Mouse (Mus musculus): Measurements from ENCODE around the gene Stard3nl. TPM values are rescaled to one million over a fixed set of nuclear protein-coding genes. Genes with fewer than 3 reads are reported as not detected.

Stard3nl gene
- 65.7 and 72.4 TPM in 2 replicates for polyA plus RNA-seq (2015; fragmentation: Nextera tagmentation; extraction: Ambion mirVana)

GRCm38 (mm10) chr13:19395688-19396354 lies at the start of gene Stard3nl:
TSS of gene Stard3nl (minus strand) at chr13:19395795.
- Histone ChIP-seq H3K9ac (ENCODE audit: low read length) (peak within 1 kb of the TSS; percentile 96), H3K27me3 (ENCODE audit: control insufficient read depth, insufficient read depth, low read length) (no peaks in the 10 kb centered on the region), H3K4me1 (ENCODE audit: control insufficient read depth, insufficient read depth, low read length) (peaks cover 20% of the 10 kb centered on the region), H3K36me3 (ENCODE audit: control insufficient read depth, insufficient read depth) (no peaks in the 10 kb centered on the region), H3K27ac (ENCODE audit: low read length) (peak within 1 kb of the TSS; percentile 93), H3K4me2 (ENCODE audit: low read depth, low read length) (peak within 1 kb of the TSS; percentile 78), H3K9me3 (replicated peaks; ENCODE audit: control insufficient read depth, low read length) (no peaks in the 10 kb centered on the region), H3K4me3 (ENCODE audit: low read length) (peak within 1 kb of the TSS; percentile 97)
- peak; percentile 99 for ATAC-seq (replicated peaks; ENCODE audit: extremely low read depth, insufficient read depth, low FRiP score)
- under 1% methylated on average over 37 of the region's 37 CpGs for WGBS

- H3K27me3 ChIP-seq (ENCODE audit: control insufficient read depth, insufficient read depth, low read length): no peaks in the 10 kb centered on the region
- no peak overlapping the region for H3K4me3 ChIP-seq (ENCODE audit: low read length)
- ATAC-seq (replicated peaks; ENCODE audit: extremely low read depth, insufficient read depth, low FRiP score): no peak
- no peaks in the 10 kb centered on the region for H3K36me3 ChIP-seq (ENCODE audit: control insufficient read depth, insufficient read depth)
- H3K9ac ChIP-seq (ENCODE audit: low read length): no peak overlapping the region
- no peak overlapping the region for H3K27ac ChIP-seq (ENCODE audit: low read length)
- WGBS: 71% methylated on average over 10 of the region's 10 CpGs
- H3K4me2 ChIP-seq (ENCODE audit: low read depth, low read length): no peak overlapping the region
- H3K4me1 ChIP-seq (ENCODE audit: control insufficient read depth, insufficient read depth, low read length): no peaks in the 10 kb centered on the region
- H3K9me3 ChIP-seq (replicated peaks; ENCODE audit: control insufficient read depth, low read length): no peaks in the 10 kb centered on the region
Measured at GRCm38 (mm10) chr13:19438040-19438439, 42.4 kb upstream of the Stard3nl start.

GRCm38 (mm10) chr13:19429812-19430370 lies 34.3 kb upstream of the Stard3nl start:
- H3K4me3 ChIP-seq (ENCODE audit: low read length): no peak overlapping the region
- H3K4me1 ChIP-seq (ENCODE audit: control insufficient read depth, insufficient read depth, low read length): 0 out of 2 replicates have a peak, but pooled peaks cover 5% of the 10 kb centered on the region
- no peak overlapping the region for H3K27ac ChIP-seq (ENCODE audit: low read length)
- no peak overlapping the region for H3K4me2 ChIP-seq (ENCODE audit: low read depth, low read length)
- no peaks in the 10 kb centered on the region for H3K36me3 ChIP-seq (ENCODE audit: control insufficient read depth, insufficient read depth)
- no peak overlapping the region for H3K9ac ChIP-seq (ENCODE audit: low read length)
- 40% methylated on average over 4 of the region's 4 CpGs for WGBS
- H3K9me3 ChIP-seq (replicated peaks; ENCODE audit: control insufficient read depth, low read length): no peaks in the 10 kb centered on the region
- no peaks in the 10 kb centered on the region for H3K27me3 ChIP-seq (ENCODE audit: control insufficient read depth, insufficient read depth, low read length)
- no peak for ATAC-seq (replicated peaks; ENCODE audit: extremely low read depth, insufficient read depth, low FRiP score)

GRCm38 (mm10) chr13:19428076-19428475 lies 32.5 kb upstream of the Stard3nl start:
- Histone ChIP-seq H3K9ac (ENCODE audit: low read length) (no peak overlapping the region), H3K4me1 (ENCODE audit: control insufficient read depth, insufficient read depth, low read length) (0 out of 2 replicates have a peak, but pooled peaks cover 5% of the 10 kb centered on the region), H3K27me3 (ENCODE audit: control insufficient read depth, insufficient read depth, low read length) (no peaks in the 10 kb centered on the region), H3K4me3 (ENCODE audit: low read length) (no peak overlapping the region), H3K4me2 (ENCODE audit: low read depth, low read length) (no peak overlapping the region), H3K27ac (ENCODE audit: low read length) (no peak overlapping the region), H3K36me3 (ENCODE audit: control insufficient read depth, insufficient read depth) (no peaks in the 10 kb centered on the region), H3K9me3 (replicated peaks; ENCODE audit: control insufficient read depth, low read length) (no peaks in the 10 kb centered on the region)
- WGBS: 81% methylated on average over 5 of the region's 5 CpGs
- ATAC-seq (replicated peaks; ENCODE audit: extremely low read depth, insufficient read depth, low FRiP score): no peak

- Histone ChIP-seq H3K36me3 (ENCODE audit: control insufficient read depth, insufficient read depth) (no peaks in the 10 kb centered on the region), H3K27me3 (ENCODE audit: control insufficient read depth, insufficient read depth, low read length) (no peaks in the 10 kb centered on the region), H3K9me3 (replicated peaks; ENCODE audit: control insufficient read depth, low read length) (no peaks in the 10 kb centered on the region), H3K9ac (ENCODE audit: low read length) (no peak overlapping the region), H3K4me2 (ENCODE audit: low read depth, low read length) (no peak overlapping the region), H3K4me1 (ENCODE audit: control insufficient read depth, insufficient read depth, low read length) (no peaks in the 10 kb centered on the region), H3K4me3 (ENCODE audit: low read length) (no peak overlapping the region), H3K27ac (ENCODE audit: low read length) (no peak overlapping the region)
- no peak for ATAC-seq (replicated peaks; ENCODE audit: extremely low read depth, insufficient read depth, low FRiP score)
- 81% methylated on average over 4 of the region's 4 CpGs for WGBS
Measured at GRCm38 (mm10) chr13:19424563-19424962, 29.0 kb upstream of the Stard3nl start.

GRCm38 (mm10) chr13:19422521-19422920 lies 26.9 kb upstream of the Stard3nl start:
- H3K36me3 ChIP-seq (ENCODE audit: control insufficient read depth, insufficient read depth): no peaks in the 10 kb centered on the region
- no peaks in the 10 kb centered on the region for H3K4me1 ChIP-seq (ENCODE audit: control insufficient read depth, insufficient read depth, low read length)
- H3K4me3 ChIP-seq (ENCODE audit: low read length): no peak overlapping the region
- no peaks in the 10 kb centered on the region for H3K27me3 ChIP-seq (ENCODE audit: control insufficient read depth, insufficient read depth, low read length)
- WGBS: 77% methylated on average over 1 of the region's 1 CpGs
- H3K4me2 ChIP-seq (ENCODE audit: low read depth, low read length): no peak overlapping the region
- H3K27ac ChIP-seq (ENCODE audit: low read length): no peak overlapping the region
- H3K9ac ChIP-seq (ENCODE audit: low read length): no peak overlapping the region
- ATAC-seq (replicated peaks; ENCODE audit: extremely low read depth, insufficient read depth, low FRiP score): no peak
- no peaks in the 10 kb centered on the region for H3K9me3 ChIP-seq (replicated peaks; ENCODE audit: control insufficient read depth, low read length)

- WGBS: 77% methylated on average over 4 of the region's 4 CpGs
- Histone ChIP-seq H3K36me3 (ENCODE audit: control insufficient read depth, insufficient read depth) (no peaks in the 10 kb centered on the region), H3K9ac (ENCODE audit: low read length) (no peak overlapping the region), H3K27me3 (ENCODE audit: control insufficient read depth, insufficient read depth, low read length) (no peaks in the 10 kb centered on the region), H3K4me3 (ENCODE audit: low read length) (no peak overlapping the region), H3K4me2 (ENCODE audit: low read depth, low read length) (no peak overlapping the region), H3K4me1 (ENCODE audit: control insufficient read depth, insufficient read depth, low read length) (no peaks in the 10 kb centered on the region), H3K27ac (ENCODE audit: low read length) (no peak overlapping the region), H3K9me3 (replicated peaks; ENCODE audit: control insufficient read depth, low read length) (no peaks in the 10 kb centered on the region)
- ATAC-seq (replicated peaks; ENCODE audit: extremely low read depth, insufficient read depth, low FRiP score): no peak
Measured at GRCm38 (mm10) chr13:19417885-19418521, 22.4 kb upstream of the Stard3nl start.

- no peak for ATAC-seq (replicated peaks; ENCODE audit: extremely low read depth, insufficient read depth, low FRiP score)
- no peaks in the 10 kb centered on the region for H3K36me3 ChIP-seq (ENCODE audit: control insufficient read depth, insufficient read depth)
- no peak overlapping the region for H3K4me3 ChIP-seq (ENCODE audit: low read length)
- H3K9me3 ChIP-seq (replicated peaks; ENCODE audit: control insufficient read depth, low read length): no peaks in the 10 kb centered on the region
- no peaks in the 10 kb centered on the region for H3K27me3 ChIP-seq (ENCODE audit: control insufficient read depth, insufficient read depth, low read length)
- no peaks in the 10 kb centered on the region for H3K4me1 ChIP-seq (ENCODE audit: control insufficient read depth, insufficient read depth, low read length)
- H3K27ac ChIP-seq (ENCODE audit: low read length): no peak overlapping the region
- no peak overlapping the region for H3K4me2 ChIP-seq (ENCODE audit: low read depth, low read length)
- WGBS: 71% methylated on average over 8 of the region's 8 CpGs
- no peak overlapping the region for H3K9ac ChIP-seq (ENCODE audit: low read length)
Measured at GRCm38 (mm10) chr13:19415894-19416531, 20.4 kb upstream of the Stard3nl start.

GRCm38 (mm10) chr13:19415337-19415736 lies 19.7 kb upstream of the Stard3nl start:
- whole genome bisulfite sequencing: 92% methylated on average over 1 of the region's 1 CpGs
- no peak for ATAC-seq (replicated peaks; ENCODE audit: extremely low read depth, insufficient read depth, low FRiP score)
- no peak overlapping the region for H3K4me3 ChIP-seq (ENCODE audit: low read length)
- no peaks in the 10 kb centered on the region for H3K36me3 ChIP-seq (ENCODE audit: control insufficient read depth, insufficient read depth)
- H3K4me1 ChIP-seq (ENCODE audit: control insufficient read depth, insufficient read depth, low read length): no peaks in the 10 kb centered on the region
- no peaks in the 10 kb centered on the region for H3K9me3 ChIP-seq (replicated peaks; ENCODE audit: control insufficient read depth, low read length)
- no peak overlapping the region for H3K4me2 ChIP-seq (ENCODE audit: low read depth, low read length)
- no peak overlapping the region for H3K9ac ChIP-seq (ENCODE audit: low read length)
- no peaks in the 10 kb centered on the region for H3K27me3 ChIP-seq (ENCODE audit: control insufficient read depth, insufficient read depth, low read length)
- H3K27ac ChIP-seq (ENCODE audit: low read length): no peak overlapping the region

Measured in heart, embryonic 16.5 days (tissue).